ENCODE assay signal across 1 mouse cellular context in genomic region chr6:145634454-145634853, GRCm38 (mm10).
TF ChIP-seq lines count a peak whose summit lies in the region.

No protein-coding gene starts in this region.

TF ChIP-seq in CH12.LX, 34 proteins besides CTCF, POLR2A, EP300 and RAD21 (continued from another document):
- TF ChIP-seq HCFC1 (IDR thresholded peaks at IDR 0.05; ENCODE audit: low read depth, low read length) (no peak), JUND (conservative IDR thresholded peaks at IDR 0.05; ENCODE audit: low read depth, low read length) (no peak)
